Mouse (Mus musculus) R1 (cell line): Measurements from ENCODE around the gene Ccdc182.

ENCODE experiments used
- DNase-seq: peaks from one replicate; pipeline ENCODE4 v3.0.0-alpha.2; 2018; ENCODE audit warnings: low read depth, low spot score

The Ccdc182 gene

DNA sequence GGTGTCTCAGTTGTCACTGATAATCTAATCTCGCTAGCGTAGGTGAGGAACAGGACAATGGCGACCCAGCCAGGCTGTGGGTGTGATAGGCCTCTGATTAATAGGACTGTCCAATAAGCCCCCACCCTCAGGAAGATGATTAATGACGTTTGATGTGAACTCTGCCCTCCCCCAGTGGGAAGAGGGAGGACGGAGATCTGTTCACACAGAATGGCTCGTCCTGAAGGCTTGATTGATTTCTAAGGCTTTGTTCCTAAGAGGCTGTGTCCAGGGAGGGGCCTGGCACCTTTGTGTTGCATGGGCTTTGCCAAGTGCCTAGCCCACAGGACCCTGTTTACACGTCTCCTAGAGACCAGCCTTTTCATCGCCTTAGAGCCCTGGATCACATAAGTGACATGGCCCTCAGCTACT is 13.4 kb upstream of the Ccdc182 start:
- DNase-seq, result no peak

DNA sequence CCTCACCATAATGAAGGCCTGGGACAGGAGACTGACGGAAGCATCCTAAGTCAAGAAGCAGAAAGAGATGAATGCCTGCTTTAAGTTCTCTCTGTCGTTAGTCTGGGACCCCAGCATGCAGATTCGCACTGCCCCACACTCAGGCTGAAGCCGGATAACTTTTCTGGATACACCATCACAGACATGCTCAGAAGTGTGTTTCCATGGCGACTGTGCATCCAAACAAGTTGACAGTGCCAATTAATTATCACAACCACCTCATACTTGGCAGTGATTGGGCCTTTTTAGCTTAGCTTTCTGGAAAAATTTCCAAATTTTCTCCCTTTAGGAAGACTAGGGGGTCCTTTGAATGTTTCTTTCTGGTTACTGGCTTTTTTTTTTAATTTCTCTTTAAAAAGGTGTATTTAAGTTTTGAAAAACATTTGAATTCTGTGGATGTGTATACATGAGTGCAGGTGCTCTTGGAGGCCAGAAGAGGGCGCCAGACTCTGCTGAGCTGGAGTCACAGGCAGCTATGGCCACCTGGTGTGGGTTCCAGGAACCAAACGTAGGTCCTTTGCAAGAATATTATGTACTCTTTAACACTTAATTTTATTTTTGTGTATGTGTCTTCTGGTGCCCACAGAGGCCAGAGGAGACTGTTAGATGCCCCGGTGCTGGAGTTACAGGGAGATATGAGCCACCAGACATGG is 12.3 kb upstream of the Ccdc182 start:
- peak; percentile 76 for DNase-seq

- DNase-seq, result no peak
These were observed 11.3 kb upstream of the Ccdc182 start for GRCm38 (mm10) chr11:88282516-88282915.

- DNase-seq, result no peak
These were observed 7.8 kb upstream of the Ccdc182 start for GRCm38 (mm10) chr11:88286019-88286418.

DNA sequence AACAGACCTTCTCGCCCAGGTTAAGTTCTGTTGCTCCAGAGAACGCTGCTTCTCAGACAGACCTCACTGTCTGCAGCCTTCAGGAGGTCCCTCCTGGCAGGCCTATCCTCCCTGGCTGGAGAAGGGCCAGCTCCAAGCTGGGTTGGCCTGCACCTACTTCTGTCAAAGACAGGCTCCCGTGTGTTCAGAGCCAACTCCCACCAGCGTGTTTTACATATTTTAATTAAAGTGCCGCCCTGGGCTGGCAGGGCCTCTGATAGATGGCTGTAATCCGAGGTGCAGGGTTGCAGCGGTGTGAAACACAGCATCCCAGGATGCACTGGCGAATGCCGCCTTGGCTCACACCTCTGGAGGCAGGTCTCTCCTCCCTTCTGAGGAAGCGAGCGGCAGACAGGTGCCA is 5.5 kb upstream of the Ccdc182 start:
- no peak for DNase-seq

DNA sequence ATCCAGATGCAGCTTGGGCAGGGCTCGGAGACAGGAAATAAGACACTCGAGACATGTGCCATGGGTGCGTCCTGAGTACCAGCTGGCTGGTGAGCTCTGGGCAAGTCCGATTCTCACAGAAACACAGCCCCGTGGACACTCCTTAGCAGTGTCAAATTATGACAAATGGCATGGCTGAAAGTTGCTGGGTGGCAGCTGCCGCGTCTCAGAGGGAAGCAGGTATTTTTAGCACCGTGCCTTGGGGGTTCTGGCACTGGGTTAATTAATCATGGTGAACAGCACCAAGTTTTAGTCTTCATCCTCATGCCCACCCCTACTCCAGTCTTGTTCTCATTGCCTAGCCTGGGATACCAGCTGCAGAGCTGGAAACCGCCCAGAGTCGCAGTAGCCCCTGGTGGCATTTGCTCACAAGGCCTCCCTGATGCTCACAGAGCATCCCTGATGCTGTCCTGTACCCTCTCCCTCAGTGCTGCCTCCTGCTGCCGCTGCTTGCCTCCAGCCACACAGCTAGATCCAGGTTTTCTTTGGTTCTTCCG is 5.0 kb upstream of the Ccdc182 start:
- no peak for DNase-seq

GRCm38 (mm10) chr11:88291245-88291644 is 2.6 kb upstream of the Ccdc182 start:
- no peak for DNase-seq

GRCm38 (mm10) chr11:88291688-88292087 is 2.2 kb upstream of the Ccdc182 start:
- peak; percentile 55 for DNase-seq

GRCm38 (mm10) chr11:88294394-88294710 is 494 bp downstream of the Ccdc182 start:
- DNase-seq, result no peak

DNA sequence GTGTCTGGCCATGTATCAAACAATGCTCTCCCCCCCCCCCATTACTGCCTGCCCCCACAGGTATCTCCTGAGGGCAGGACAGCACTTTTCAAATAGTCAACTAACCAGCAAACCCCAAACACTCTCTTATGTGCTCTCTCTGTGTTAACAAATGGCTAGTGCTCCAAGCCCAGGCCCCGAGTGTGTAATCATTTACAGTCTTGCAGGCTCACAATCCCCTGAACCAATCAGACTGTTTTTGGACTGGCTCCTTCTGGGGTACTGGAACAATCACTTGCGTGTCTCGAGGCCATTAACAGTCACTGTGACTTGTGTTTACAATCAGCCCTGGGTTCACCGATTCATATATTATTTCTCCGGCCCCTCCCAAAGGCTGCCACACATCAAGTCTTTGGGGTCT is 1.4 kb downstream of the Ccdc182 start:
- DNase-seq, result no peak

- peak; percentile 54 for DNase-seq
These were observed 3.7 kb downstream of the Ccdc182 start for GRCm38 (mm10) chr11:88297526-88297925.

DNA sequence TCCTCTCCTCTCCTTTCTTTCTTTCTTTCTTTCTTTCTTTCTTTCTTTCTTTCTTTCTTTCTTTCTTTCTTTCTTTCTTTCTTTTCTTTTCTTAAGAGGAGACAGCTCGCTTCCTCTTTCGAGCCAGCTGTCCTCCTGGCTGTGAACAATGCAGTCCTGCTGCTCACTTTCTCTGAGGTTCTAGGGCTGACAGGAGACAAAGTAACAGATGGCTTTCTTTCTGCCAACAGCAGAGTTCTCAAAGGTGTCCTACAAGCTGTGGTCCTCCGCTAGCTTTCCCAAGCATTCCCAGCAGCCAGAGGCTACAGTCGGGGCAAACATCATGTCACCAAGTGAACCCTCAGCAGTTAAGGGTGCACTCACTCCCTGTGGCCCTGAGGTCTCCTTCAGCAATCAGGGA is 5.5 kb downstream of the Ccdc182 start:
- no peak for DNase-seq

DNA sequence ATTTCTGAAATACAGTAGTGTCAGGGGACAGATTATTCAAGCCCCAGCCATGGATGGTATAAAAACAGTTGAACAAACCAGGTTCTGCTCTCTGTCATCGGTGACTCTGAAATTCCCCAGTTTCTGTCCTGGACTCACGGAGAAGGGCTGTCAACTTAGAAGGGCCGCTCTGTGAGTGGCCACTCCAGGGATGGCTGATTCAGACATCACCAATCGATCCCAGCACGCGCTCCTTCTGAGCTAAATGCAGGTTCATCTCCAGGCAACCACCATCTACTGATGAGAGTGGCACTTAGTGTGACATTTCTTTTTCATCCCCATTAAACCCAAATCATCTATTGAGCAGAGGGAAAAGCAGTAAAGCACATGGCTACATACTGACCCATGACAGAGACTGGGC is 7.8 kb downstream of the Ccdc182 start:
- peak; percentile 56 for DNase-seq

DNA sequence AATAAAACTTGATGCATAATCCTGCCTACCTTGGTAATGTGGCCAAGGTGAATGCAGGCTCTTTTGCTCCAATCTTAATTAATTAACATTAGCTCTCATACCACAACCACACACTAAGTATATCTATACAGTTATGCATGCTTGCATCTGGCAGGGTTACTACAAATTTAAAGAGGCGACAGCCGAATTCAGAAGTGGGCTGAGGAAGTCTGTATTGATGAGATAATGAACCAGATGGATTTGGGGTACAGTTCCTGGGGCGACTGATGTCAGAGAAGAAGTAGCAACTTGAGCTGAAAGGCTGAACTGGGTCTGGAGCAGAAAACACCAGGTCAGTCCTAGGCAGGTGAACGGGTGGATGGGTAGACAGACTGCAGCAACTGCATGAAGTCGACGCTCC is 11.9 kb downstream of the Ccdc182 start:
- DNase-seq, result no peak

- DNase-seq, result peak; percentile 97
These were observed 14.0 kb downstream of the Ccdc182 start for GRCm38 (mm10) chr11:88307616-88308543.

- DNase-seq, result no peak
These were observed 15.3 kb downstream of the Ccdc182 start for GRCm38 (mm10) chr11:88309059-88309700.

GRCm38 (mm10) chr11:88310773-88311172 is 16.9 kb downstream of the Ccdc182 start:
- no peak for DNase-seq

GRCm38 (mm10) chr11:88311606-88312005 is 17.7 kb downstream of the Ccdc182 start:
- no peak for DNase-seq

DNA sequence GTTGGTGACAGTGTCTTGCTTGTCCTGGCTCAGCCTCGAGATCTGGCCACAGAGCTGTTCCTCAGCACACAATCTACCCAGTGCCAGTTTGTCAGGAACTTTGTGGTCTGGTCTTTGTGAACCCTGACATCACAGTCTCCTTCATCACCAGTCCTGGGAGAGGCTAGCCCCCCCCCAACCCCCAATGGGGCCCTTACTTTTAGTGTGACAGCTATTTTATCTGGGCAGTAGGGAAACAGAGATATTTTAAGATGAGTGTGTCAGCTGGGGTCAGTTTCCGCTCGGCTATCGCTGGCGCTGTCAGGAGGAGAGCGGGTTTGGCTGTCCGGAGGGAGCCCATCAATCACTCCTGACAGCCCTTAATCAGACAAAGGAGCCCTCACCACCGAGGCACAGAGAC is 19.7 kb downstream of the Ccdc182 start:
- DNase-seq, result no peak

GRCm38 (mm10) chr11:88314471-88314870 is 20.6 kb downstream of the Ccdc182 start:
- DNase-seq, result no peak

DNA sequence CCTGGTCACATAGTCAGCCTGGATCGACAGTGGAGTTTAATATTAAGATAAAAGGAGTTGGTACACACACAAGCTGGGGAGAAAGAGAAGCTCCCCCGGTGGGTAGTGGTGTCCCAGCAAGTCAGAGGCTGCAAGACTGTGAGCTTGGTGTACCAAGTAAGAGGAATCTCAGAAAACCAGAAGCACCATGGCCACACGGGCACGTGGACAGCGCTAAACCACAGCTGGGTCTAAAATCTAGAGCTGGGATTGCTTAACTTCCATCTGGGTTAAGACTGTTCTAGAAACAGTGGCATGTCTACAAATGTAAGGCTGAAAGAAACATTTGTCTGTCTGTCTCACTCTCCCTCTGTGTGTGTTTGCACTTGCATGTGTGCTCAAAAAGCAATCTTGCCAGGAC is 21.5 kb downstream of the Ccdc182 start:
- DNase-seq, result no peak

DNA sequence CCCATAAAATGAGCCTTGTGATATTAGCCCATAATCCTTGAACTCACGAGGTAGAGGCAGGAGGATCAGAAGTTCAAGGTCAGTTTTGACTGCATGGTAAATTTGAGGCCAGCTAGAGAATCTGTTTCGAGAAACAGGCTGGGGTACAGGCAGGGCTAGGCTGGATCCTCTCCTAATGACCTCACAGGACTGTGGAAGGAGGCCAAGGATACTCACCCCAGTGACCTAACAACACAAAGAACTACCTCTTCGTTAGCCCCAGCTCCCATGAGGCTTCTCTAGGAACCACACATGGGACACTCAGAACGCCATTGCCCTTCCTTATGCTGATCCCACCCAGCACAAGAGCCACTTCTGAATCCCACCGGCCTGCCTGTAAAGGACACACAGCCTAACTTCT is 25.0 kb downstream of the Ccdc182 start:
- no peak for DNase-seq
